In the genomic region with DNA sequence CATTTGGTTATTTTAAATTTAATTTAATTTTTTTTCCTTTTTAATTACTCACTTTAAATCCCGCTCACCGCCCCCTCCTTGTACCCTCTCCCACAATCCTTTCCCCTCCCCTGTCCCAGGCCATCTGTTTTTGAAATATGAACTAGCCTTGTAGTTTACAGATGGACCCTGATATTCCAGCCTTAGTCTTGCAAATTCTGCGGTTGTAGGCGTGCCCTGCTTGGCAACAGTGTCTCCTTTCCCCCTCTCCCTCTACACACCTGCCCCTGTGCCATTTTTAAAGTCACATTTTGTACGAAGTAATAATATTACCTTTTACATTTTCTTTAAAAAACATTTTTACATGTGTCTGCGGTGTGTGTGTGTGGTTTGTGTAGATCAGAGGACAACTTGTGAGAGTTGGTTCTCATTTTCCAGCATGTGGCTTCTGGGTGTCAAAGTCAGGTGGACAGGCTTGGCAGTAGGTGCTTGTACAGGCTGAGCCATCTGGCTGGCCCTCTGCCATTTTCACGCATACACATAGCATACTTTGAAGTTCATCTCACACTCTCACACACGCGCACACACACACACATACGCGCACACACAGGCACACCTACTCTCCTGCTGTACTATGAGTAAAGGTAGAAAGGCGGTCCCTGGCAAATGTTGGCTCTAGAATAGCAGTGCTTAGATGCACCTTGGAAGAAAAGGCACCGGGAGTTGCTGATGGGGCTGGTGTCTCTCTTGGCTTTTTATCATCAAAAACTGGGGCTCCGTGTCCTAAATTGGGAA, we compare ENCODE assay signal across 8 mouse cellular contexts. TPM values are rescaled to one million over a fixed set of nuclear protein-coding genes. Genes with fewer than 3 reads are reported as not detected.
A peak's percentile ranks its signal among the peaks of the same experiment; 100 is the strongest.
DNase-seq lines count a peak whose midpoint lies in the region; ATAC-seq lines count a peak whose summit lies in the region.

No protein-coding gene starts in this region.

- peaks cover 74% of the 10 kb centered on the region for H3K27me3 ChIP-seq in heart, embryonic 10.5 days (ENCODE audit: insufficient read depth, poor library complexity, severe bottlenecking)
- H3K27me3 ChIP-seq in embryonic facial prominence, embryonic 13.5 days = peaks cover 30% of the 10 kb centered on the region

- H3K27ac ChIP-seq in heart, embryonic 10.5 days = peak overlapping the region; percentile 87; the same call in 1 of the 2 replicates
- H3K27ac ChIP-seq in embryonic facial prominence, embryonic 13.5 days = 0 out of 2 replicates have a peak overlapping the region, but pooled peaks have one; percentile 73

- intact Hi-C loops in heart, postnatal 36 days (cut with DNase I) = loop anchor here (5.0 kb wide), 1 partner anchor 431 kb away; a partner anchor contains a TSS
- intact Hi-C loops in left cerebral cortex, postnatal 36 days (cut with DNase I) = loop anchor here (5.0 kb wide), 1 partner anchor 176 kb away; no protein-coding TSS in a partner anchor

- DNase-seq in heart, embryonic 10.5 days (ENCODE audit: low spot score) = no peak
- no peak for DNase-seq in heart, postnatal 36 days
- peak; percentile 48 for DNase-seq in ES-CJ7 (ENCODE audit: low read depth, low spot score)
- peak; percentile 47 to 53 for DNase-seq in left cerebral cortex, postnatal 36 days (ENCODE audit: low spot score in 2 of 2)
- peak; percentile 67 for DNase-seq in right cerebral cortex, postnatal 14 days
- no peak for DNase-seq in thymus, postnatal 4 days

- H3K9me3 ChIP-seq in heart, embryonic 10.5 days = no peaks in the 10 kb centered on the region
- no peaks in the 10 kb centered on the region for H3K9me3 ChIP-seq in embryonic facial prominence, embryonic 13.5 days

- peak; percentile 5; the same call in 1 of the 2 replicates for ATAC-seq in embryonic facial prominence, embryonic 13.5 days (ENCODE audit: insufficient number of reproducible peaks, insufficient read depth, low FRiP score, low TSS enrichment, low read depth)
- no peak for ATAC-seq in monocyte, adult 5-6 weeks (replicated peaks; ENCODE audit: insufficient number of reproducible peaks, low FRiP score, low TSS enrichment, poor library complexity, severe bottlenecking)

- H3K4me2 ChIP-seq in embryonic facial prominence, embryonic 13.5 days = peak overlapping the region; percentile 88

- H3K4me1 ChIP-seq in heart, embryonic 10.5 days = peaks cover 11% of the 10 kb centered on the region
- peaks cover 15% of the 10 kb centered on the region for H3K4me1 ChIP-seq in embryonic facial prominence, embryonic 13.5 days

- H3K9ac ChIP-seq in embryonic facial prominence, embryonic 13.5 days = peak overlapping the region; percentile 83

- H3K4me3 ChIP-seq in heart, embryonic 10.5 days = peak overlapping the region; percentile 70
- peak overlapping the region; percentile 58 for H3K4me3 ChIP-seq in embryonic facial prominence, embryonic 13.5 days

- H3K36me3 ChIP-seq in heart, embryonic 10.5 days = no peaks in the 10 kb centered on the region
- no peaks in the 10 kb centered on the region for H3K36me3 ChIP-seq in embryonic facial prominence, embryonic 13.5 days

- 57% methylated on average over 14 of the region's 14 CpGs for WGBS in heart, embryonic 10.5 days
- 54% methylated on average over 14 of the region's 14 CpGs for WGBS in embryonic facial prominence, embryonic 13.5 days

RNA-seq across cellular contexts. Expression of a gene that starts 7.7 kb away (rescaled TPM):
- 0.59 and 1.3 TPM in 2 replicates for polyA plus RNA-seq in heart, embryonic 10.5 days (2016; fragmentation: Nextera tagmentation; extraction: Ambion mirVana)
- total RNA-seq in heart, postnatal 36 days (2021) = 1 to 10 TPM in 1 of 2 experiments, under 1 TPM in 1; 0.94 to 1.6 TPM
- polyA plus RNA-seq in embryonic facial prominence, embryonic 13.5 days (2015; fragmentation: Nextera tagmentation; extraction: Ambion mirVana) = 1.5 and 1.8 TPM in 2 replicates
- total RNA-seq in left cerebral cortex, postnatal 36 days (2021) = 1 to 10 TPM; 1.6 to 1.7 TPM
- total RNA-seq in monocyte, adult 5-6 weeks (2017) = 67.8 to 81.1 TPM (median 72.6 TPM) in 3 replicates

RNA-seq across cellular contexts. Expression of a gene that starts 18.9 kb away (rescaled TPM):
- 0.08 and 0.11 TPM in 2 replicates for polyA plus RNA-seq in heart, embryonic 10.5 days (2016; fragmentation: Nextera tagmentation; extraction: Ambion mirVana)
- total RNA-seq in heart, postnatal 36 days (2021) = 1 to 10 TPM; 1.1 to 1.4 TPM
- 0.30 and 0.31 TPM in 2 replicates for polyA plus RNA-seq in embryonic facial prominence, embryonic 13.5 days (2015; fragmentation: Nextera tagmentation; extraction: Ambion mirVana)
- total RNA-seq in left cerebral cortex, postnatal 36 days (2021) = under 1 TPM; 0.27 to 0.45 TPM
- total RNA-seq in monocyte, adult 5-6 weeks (2017) = 6.7 to 12.7 TPM (median 8.3 TPM) in 3 replicates

Comparison
In these comparisons a context has a peak if more than half of its experiments do, and no peak if none do; other contexts are left out.
1. DNase-seq: peak in ES-CJ7 (single experiment), left cerebral cortex, postnatal 36 days (2 of 2) and right cerebral cortex, postnatal 14 days (single experiment); none in heart, embryonic 10.5 days (single experiment), heart, postnatal 36 days (0 of 2) and thymus, postnatal 4 days (single experiment).
2. RNA of a gene that starts 7.7 kb away (total RNA-seq): 67.8 to 81.1 TPM in monocyte, adult 5-6 weeks; 1.6 to 1.7 TPM in left cerebral cortex, postnatal 36 days and 0.94 to 1.6 TPM in heart, postnatal 36 days; every median in the first group is over 10 times any median in the second.